5 mouse cellular contexts compared by ENCODE assay signal in genomic region chr9:29651226-29651625, GRCm38 (mm10).
"Had no signal": no experiment of that assay in that cellular context is flagged by ENCODE, and none has a peak within 500 bp of the region (broad histone marks: within the 10 kb centered on the region; RNA-seq: fewer than 3 reads in every experiment).

No protein-coding gene starts in this region.

- H3K4me3 ChIP-seq: left cerebral cortex, adult 2 months; limb, embryonic 13.5 days; neural tube, embryonic 15.5 days had no signal

- H3K9ac ChIP-seq: limb, embryonic 13.5 days; liver, embryonic 14.5 days; neural tube, embryonic 15.5 days had no signal

- H3K27ac ChIP-seq: left cerebral cortex, adult 2 months; limb, embryonic 13.5 days; liver, embryonic 14.5 days; neural tube, embryonic 15.5 days had no signal

- H3K36me3 ChIP-seq: limb, embryonic 13.5 days; neural tube, embryonic 15.5 days had no signal

- H3K9me3 ChIP-seq: neural tube, embryonic 15.5 days had no signal

- H3K27me3 ChIP-seq: neural tube, embryonic 15.5 days had no signal

- DNase-seq: thymus, postnatal 36 days had no signal

- H3K4me2 ChIP-seq: limb, embryonic 13.5 days; neural tube, embryonic 15.5 days had no signal
